Mouse (Mus musculus) fat pad, adult 2 months (tissue): ENCODE measurements at regions not wholly inside any gene's neighbourhood (a gene's known extent, or its start where the extent isn't known, plus 50 kb on each side); places are given as distances from the start of the nearest gene placed in this dataset.
"Not testable (repeated sequence)": the region's sequence is repeated elsewhere in the genome, so short reads cannot be mapped to it uniquely, and the experiment has no call there.

ENCODE experiments used
- DNase-seq: peaks from one replicate; pipeline ENCODE4 v3.0.0-alpha.2; 2011; ENCODE audit warnings: low read depth, low spot score; ENCODE audit errors: extremely low read depth

DNA sequence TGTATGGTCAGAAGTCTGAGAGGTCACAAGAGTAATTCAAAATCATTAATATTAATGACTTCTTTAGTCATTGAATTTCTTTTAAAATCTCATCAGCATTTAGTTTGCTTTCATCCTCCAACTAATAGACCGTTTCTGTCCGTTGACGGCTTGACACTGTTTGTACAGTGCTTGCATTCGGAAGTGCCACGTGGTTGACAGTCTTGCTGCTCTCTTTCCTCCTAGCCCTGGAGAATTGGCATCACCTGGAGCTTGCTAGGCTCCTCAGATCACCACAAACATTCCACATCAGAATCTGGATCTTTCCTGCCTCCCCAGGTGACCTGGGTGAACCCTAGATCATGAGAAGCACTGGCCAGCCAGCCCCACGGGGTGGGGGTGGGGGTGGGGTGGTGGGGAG lies 192.3 kb upstream of the Ccdc54 start:
- DNase-seq, result no peak

DNA sequence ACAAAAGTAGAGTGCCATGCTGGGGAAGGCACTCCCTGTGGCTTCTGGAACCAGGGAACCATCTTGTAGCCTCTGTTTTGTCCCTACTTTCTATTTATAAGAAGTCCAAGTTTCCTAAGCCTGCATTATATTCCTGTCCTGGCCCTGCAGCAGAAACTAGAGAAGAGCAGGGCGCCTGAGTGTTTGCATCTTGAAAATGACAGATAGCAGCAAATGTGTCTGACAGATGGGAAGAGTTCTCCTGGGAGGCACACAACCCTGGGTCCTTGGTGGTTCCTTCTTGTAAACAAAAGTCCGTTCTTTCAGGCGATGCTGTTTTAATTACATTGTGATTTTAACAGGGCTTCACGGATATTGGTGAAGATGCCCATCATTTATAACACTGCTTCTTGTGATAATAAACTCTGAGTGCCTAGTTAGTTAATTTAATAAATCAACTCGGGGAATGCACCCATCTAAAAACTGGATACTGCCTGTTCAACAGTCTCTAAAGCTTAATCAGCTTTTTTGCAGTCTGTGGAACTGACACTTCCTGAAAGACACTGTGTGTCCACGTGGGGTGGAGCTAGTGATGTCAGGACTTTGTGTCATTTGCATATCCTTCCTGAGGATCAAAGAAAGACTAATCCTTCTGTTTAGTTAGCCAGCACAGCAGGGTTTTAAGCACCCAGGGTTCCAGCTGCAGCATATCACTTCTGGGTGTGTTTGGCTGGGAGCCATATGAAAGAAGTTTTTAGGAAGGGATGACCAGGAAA lies 188.3 kb upstream of the Ccdc54 start:
- no peak for DNase-seq

DNA sequence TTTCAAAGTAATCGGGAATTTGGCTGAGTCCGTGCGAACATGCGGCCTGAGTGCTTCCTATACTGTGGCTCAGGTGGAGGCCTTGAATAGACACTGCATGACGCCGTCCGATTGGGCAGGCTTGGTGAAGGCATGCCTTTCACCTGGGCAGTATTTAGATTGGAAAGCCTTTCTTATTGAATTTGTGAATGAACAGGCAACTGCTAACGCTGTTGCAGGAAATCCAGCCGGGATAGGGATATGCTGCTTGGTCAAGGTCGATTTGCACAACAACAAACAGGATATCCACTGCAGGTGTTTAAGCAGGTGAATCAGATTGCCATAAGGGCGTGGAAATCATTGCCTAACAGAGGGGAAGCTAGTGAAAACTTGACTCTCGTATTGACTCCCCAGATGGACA lies 183.7 kb upstream of the Ccdc54 start:
- DNase-seq, result not testable (repeated sequence)

DNA sequence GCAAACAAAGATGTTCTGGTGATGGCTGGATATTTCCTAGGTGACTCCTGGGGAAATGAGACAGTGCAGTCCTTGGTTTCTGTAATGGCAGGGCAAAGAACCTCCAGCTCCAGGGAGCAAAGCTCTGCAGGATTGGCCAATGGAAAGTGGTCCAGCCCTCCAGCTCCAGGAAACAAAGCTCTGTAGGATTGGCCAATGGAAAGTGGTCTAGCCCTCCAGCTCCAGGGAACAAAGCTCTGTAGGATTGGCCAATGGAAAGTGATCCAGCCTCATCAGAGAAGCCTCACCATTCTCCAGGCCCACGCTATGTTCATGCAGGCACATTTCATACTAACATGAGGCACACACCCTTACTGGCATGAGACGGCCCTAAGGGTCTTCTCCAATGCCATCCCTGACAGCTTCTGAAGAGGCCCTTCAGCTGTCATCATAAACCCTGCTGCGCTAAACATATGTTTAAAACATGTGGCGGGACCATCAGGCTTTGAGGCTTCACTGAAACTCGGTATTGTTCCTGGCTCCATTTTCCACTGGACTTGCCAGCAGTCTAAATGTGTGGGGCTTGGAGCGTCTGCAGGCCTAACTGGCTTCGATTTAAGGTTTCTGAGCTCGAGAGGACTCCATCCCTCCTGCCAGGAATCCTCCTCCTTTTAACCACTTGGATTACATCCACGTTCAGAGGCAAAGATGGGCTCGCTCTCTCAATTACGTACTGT lies 175.3 kb upstream of the Ccdc54 start:
- DNase-seq, result no peak

DNA sequence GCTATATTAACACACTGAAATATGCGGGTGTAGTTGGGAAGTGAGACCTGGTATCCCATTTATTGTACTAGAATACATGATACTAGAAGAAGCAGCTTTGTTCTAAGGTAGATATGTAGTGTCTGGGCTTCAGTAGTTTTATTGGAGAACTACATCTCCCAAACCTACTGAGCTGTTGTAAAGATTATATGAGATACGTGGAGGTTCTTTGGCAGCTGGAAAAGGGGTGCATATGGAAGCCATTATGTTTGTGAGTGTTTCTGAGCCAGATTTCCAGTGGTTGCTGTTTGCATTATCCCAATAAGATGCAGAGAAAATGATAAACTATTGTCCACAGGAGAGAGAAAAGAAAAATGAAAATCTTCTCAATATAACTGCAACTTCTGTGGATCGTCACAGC lies 171.1 kb upstream of the Ccdc54 start:
- DNase-seq, result no peak

DNA sequence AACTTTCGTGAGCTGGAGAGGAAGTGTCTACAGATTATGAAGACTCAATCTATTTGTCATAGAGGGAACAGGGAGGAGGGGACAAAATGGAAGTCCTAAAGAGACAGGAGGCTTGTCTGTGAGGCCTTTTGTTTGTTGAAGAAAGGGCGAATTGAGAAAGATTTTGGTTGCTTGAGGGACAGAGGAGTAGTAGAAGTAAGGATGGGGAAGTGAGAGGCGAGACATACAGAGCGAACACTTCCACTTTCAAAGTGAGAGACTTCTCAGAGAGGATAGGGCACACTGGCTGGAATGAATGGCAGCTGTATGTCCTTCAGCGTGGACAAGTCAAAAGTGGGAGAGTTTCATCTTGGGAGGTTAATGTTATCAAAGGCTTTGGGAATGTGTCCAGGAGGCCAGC lies 169.0 kb upstream of the Ccdc54 start:
- no peak for DNase-seq

DNA sequence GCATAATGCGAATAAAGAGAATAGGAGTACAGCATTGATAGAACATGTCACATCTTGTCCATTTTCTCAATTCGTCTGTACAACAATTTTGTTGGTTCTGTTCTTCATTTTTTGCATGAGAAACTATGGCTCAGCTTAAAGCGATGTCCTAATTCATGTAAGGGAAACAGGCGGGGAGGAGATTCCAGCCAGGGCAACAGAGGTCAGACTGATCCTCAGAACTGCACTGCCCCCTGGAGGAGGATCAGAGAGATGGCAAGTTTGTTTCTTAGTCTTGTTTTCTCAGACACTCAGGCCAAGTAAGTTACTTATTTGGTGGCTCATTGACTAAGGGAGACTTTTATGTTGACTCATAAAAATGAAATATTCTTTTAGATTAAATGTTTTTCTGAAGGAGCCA lies 165.7 kb upstream of the Ccdc54 start:
- no peak for DNase-seq

DNA sequence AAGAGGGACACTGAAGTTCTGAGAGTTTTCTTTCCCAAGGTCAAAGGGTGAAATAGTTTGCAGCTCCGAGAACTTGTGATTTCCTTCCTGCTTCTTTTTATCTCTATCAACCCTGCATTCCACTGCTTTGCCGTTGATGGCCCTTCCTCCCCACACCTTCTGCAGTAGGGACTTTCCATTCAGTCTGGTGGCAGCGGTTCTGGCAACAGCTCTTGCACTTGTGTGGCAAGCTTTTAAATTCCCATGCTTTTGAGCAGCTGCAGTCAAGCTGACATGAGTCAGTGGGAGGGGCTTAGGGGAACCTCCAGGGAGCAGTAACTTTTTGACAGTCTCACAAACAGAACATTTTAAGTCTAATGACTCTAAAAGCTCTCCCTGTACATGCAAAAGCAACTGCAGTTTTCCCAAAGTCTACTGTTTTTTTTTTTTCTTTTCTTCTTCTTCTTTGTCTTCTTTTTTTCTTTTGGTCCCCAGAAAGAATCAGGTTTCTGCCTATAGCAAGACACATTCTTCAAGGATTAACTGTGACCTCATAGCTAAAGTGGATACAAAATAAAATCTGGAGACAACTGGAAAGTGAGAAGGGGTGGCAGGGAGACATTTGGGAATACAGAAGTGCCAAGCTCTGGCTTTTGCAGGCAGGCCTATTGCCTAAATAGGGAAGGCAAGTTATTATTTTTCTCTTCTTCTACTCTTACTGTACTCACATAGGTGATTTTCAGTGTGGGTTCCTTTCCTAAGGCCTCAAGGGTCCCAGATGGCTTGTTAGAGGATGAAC lies 162.8 kb upstream of the Ccdc54 start:
- no peak for DNase-seq

DNA sequence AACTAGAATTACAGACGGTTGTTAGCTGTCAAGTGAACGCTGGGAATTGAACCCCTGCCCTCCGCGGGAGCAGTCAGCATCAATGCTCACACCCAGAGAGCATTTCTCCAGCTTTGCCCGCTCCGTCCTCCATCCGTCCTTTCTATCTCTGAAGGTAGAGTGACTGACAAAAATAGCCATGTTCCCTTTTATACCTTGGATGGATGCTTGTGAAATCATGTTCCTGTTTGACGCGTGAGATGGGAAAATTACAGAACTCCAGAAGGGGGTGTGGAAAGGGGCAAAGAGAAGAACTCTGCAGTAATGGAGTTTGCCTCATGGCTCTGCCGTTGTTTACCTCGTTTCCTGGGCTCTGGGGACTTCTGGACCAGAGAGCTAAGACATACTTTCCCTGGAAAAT lies 162.1 kb upstream of the Ccdc54 start:
- no peak for DNase-seq

DNA sequence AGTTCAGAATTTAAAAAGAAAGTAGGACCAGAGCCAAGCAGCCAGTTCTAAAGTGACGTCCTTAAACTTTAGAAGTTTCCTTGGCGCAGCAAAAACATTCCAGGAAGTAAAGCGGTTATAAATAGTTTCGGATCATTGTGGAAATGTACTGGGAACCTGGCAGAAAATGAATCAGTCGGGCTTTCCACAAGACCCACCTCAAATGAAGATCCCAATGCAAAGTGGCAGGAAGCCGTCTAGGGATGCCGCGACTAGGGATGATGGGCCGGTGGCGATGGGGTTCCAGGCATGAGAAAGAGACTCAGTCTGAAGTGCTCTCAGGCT lies 161.3 kb upstream of the Ccdc54 start:
- no peak for DNase-seq

DNA sequence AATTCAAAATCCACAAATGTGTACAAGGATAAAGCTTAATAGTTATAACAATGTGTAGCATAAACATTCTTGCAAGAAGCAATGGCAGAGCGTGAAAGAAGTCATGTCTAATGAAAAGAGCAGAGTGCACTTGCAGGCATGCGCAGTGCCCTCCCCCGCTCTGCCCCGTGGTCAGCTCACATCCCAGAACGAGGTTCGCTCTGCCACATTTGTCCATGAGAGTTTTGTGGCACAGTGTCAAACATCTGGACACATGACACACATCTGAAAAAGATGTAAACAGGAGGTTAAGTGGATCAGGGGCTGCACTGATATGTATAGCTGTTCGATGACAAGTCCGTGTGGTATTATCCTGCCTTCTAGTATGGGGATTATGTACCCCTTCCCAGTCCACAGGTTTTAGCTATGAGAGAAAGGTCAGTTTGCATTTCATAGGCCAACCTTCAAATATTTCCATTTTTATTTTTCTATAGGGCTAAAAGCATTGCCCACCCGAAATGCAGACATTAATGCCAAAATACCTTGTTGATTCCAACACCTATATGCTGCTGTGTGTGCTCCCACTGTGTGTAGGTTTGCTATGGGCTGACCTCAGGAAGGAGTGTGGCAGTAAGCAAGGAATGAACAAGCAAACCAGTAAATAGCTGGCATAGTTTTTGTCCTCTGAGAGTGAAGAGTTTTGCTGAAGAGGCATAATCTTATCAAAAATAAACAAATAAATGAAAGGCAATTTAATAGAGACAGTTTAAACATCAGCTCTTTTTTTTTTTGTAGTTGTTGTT lies 160.7 kb upstream of the Ccdc54 start:
- DNase-seq, result no peak

DNA sequence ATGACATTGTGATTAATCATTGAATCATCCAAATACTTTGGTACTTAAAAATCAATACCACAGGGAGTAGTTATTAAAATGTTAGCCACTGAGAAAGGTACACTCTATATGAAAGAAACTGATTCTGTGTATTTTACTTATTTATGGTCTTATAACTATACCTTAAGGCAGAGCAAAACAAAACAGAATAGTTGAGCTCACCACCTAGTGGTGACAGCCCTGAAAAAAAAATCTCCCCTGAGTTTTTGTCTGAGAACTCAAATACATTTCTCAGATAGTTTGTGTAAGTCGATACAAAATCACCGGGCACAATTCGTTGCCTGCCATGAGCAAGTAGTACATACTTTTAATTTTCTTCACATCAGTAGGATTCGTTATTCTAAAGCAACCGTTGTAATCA lies 156.7 kb upstream of the Ccdc54 start:
- DNase-seq, result no peak

DNA sequence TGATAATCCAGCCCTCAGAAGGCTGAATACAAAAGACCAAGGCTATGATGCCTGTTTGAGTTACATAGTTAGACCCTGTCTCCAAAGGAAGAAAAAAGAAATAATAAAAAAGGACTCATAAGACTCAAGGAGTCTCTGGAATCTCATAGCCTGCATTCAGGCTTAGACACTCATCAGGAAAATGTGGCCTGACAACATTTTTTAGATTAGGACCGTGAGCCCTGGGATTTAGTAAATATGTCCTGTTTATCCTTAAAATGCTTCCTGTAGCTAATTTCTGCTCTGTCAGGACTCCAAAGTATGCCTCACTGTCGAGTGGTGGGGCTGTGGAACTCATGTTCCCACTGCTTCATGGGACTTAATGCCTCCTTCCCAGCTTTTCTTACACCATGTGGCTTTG lies 154.8 kb upstream of the Ccdc54 start:
- no peak for DNase-seq

DNA sequence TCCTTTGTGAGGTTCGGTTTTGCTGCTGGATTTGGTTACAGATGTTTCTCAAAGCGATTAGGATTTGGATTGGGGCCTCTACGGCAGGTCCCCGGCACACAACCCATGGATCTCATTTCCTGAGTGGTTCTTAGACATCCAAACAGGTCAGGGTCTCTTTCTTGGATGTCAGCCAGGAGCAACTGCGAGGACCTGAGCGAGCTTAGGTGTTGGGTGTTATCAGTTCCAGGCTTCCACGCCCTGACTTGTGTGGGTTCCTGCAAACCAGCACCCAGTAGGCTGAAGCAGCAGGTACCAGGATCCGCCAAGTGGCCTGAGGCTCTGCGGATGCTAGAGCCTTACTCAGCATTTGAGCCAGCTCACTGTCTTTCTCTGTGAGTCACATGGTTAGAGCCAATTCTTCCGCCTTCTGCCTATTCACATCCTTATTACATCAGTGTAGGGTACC lies 146.5 kb upstream of the Ccdc54 start:
- DNase-seq, result peak; percentile 31

DNA sequence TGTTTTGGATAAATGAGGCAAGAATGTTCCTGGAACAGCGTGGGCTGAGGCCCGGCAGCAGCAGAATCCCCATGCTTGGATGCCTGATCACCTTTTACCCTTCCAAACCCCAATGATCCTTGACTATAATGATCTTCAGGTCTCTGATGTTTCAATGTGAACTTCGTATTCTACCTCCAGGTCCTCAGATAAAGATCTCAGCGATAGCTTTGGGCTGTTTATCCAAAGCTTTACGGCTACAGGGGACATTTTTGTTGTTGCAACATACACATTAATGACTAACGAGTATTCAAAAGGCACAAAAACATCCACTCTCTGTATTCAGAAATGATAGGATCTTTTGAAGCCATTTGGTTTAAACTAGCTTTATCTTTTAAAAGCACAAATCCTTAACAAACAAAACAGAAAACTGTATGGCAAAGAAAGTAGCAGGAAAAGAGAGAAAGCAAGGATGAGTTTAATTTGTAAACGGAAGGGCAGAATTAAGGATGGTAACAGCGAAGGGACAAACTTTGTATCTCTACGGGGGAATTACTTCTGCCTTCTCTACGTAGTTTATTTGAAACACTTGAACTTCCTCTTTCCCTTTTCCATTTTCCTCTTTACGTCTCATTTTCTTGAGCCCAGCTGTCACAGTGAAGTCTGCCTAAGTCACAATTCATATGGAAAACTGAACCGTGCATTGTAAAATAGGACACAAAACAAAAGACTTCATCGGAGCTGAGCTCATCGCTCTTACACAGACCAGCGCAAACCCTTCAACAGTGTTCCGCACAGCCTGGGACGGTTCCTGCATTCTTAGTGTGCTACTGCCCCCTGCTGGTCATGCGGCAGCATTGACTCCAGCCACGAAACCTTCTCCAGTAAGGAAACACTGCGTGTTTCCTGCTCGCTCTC lies 145.4 kb upstream of the Ccdc54 start:
- peak; percentile 50 for DNase-seq

DNA sequence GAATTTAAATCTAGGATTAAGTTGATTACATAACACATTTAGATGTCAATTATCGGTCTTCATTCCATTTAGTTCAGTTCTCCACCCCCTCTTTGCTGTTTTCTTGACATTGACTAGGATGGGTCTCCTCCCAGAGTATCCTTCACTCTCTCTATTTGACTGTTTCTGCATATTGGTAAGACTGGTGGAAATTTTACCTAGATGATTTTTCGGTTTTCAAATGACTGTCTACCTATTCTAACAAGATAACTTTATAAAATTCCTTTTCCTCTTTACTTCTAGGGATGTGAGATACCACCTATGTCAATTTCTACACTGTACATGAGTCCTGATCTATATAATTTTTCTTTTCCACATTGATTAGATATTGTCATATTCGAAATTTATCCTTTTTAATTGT lies 142.4 kb upstream of the Ccdc54 start:
- DNase-seq, result no peak

DNA sequence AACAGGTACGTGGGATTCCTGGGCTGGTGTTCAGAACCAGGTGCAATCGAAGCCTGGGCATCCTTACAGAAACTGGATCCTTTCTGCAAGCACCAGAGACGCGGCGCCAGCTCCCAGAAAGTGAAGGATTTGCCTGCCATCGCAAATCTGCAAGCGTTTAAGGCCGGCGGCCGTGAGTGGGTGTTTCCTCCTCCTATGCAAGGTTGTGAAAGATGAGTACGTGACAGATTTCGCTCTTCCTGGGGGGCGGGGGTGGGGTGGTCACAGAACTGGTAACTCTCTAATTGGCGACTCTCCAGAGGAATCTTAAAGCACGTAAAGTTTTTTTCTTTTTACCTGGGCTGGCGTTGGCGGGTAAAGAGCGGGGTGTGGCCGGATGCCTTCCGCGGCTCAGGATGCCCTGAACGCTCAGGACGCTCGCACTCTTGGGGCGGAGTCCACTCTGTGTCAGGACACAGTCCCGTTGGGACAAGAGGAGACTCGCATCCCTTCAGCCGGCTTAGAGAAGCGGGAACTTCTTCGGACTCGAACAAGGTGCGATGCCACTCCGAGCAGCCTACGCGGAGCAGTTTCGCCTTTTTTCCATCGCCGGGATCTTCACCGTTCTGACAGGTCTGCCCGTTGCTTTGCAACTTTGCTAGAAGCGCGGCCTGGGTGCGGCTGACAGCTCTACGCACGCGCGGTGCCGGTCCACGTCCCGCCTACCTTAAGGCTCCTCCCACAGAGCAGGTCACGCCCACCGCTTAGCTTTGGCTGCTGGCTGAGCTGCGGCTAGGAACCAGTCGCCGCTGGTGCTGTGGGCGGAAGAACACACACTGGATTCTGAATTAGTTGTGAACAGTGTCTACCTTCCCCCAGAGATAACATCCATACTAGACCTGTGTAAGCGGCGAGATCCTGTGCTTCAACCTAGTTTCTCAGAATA lies 141.4 kb upstream of the Ccdc54 start:
- peak; percentile 90 for DNase-seq

DNA sequence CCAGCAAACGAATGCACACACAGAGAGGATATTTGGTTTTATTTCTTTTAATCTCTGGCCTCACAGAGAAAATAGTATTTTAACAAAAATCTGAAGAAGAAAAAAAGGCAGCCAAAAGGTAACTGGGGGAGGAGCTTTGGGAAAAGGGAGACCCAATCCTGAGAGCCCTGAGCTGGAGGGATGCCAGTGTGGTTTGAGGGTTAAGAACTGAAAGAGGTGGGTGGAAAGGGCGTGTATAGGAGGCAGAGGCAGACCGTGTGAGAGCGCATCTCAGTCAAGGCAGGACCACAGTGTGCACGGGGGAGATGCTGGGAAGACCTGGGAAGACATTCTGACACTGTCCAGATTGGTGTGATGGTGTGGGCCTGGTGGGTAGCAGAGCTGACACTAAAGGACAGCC lies 138.4 kb upstream of the Ccdc54 start:
- DNase-seq, result no peak

DNA sequence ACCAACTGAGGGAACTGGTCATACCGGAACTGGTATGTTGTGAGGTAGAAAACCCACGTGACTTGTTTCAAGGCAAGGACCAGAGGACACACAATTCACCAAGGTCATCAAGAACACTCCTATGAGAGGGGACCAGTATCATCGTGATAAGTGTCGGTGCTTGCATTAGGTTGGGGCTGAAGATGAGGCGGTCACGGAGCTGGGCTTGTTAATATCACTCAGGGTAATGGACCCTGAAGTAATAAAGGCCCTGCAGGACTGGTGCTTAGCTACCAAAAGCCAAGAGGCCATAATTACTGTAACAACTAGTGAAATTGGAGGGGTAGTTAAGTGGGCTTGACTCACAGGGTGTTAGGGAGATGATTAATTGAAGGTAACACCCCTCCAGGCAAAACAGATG lies 132.2 kb upstream of the Ccdc54 start:
- DNase-seq, result no peak
